Mouse (Mus musculus): ENCODE data around the gene Ttc7b.

The Ttc7b gene

GRCm38 (mm10) chr12:100520794-100521186, at the start of gene Ttc7b:
Gene Ttc7b (minus strand): TSS chr12:100520826.
- no peak for DNase-seq

DNA sequence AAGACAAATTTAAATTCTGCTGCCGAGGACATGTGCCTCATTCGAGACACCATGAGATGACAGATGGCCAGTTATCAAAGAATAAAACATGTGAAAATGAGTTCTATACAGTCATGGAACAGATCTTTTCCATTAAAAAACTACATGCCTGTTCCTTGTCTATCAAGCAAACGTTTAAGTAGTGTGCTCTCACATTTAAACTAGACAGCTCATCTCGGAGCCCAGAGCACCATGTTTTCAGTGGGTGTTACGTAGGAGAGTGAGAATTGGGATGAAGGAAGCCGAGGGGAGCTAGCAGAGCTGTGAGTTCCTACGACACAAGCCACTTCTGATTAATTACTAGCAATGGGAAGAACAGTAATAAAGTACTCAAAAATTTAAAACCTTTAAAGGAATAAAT, 48.2 kb upstream of the Ttc7b start:
- DNase-seq: no peak

DNA sequence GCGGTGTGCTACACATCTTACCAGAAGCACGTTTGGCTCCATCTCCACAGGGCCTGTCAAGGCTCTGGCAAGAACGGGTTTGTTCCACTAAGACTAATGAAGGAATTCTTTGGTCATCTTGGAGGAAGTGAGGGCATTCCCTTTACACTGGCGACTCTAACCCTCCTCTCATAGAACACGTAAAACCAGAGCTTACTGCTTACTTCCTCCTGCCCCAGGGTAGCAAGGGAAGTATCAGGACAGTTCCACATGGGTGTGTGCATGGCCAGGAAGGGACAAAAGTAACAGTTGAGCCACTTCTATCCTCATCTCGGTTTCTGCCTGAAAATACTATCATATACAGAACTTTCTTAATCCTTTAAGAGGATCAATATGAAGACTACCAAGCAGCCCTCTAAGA, 47.5 kb upstream of the Ttc7b start:
- DNase-seq: no peak

DNA sequence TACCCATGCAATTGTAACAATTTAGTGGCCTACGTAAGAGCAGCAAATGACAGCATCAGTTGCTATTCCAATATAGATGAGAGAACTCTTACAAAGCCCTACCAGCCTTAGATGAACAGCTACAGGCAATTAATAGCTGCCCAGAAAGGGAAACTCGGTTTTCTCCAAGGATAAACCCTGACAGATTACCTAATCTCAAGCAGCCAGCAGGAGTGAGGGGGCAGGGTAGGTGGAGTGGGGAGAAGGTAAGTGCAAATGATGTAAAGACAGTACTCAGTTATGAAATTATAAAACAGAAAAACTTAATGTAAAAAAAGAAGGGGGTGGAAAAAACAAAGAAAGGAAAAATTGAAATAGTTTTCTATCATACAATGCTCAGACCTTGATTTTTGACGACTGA, 47.0 kb upstream of the Ttc7b start:
- DNase-seq: no peak

DNA sequence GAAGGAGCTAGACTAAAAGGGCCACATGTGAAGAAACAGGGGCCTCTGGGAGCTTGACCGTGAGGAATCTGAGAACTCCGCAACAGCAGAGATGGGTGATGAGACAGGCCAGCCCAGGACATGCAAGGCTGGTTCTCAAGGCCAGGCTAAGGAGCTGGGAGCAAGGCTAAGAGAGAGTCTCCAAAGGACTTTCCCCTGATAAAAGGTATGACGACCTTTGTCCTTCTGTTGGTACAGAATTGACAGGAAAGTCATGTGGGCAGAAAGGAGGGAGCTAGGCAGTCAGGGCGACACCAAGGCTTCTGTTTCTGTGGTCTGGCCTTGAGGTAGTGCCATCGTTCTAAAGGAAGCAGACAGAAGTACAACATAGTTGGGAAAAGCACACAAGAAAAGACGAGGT, 33.0 kb upstream of the Ttc7b start:
- no peak for DNase-seq

DNA sequence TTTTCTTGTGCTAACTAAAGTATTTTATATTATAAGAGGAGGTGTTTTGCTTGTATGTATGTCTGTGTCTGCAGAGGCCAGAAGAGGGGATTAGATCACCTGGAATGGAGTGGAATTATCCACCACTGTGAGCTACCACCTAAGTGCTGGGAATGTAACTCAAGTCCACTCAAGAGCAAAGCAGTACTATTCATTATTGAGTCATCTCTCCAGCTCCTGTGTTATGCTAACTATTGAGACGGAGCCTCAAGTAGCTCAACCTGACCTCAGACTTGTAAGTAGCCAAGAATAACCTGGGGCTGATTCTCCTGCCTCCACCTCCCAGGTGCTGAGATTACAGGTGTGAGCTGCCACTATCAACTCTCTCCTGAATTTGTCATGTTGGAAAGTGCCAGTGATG, 31.3 kb upstream of the Ttc7b start:
- no peak for DNase-seq

- DNase-seq: no peak
Observed at GRCm38 (mm10) chr12:100544194-100544567, 23.6 kb upstream of the Ttc7b start.

- DNase-seq: no peak
Observed at GRCm38 (mm10) chr12:100543437-100544193, 23.0 kb upstream of the Ttc7b start.

DNA sequence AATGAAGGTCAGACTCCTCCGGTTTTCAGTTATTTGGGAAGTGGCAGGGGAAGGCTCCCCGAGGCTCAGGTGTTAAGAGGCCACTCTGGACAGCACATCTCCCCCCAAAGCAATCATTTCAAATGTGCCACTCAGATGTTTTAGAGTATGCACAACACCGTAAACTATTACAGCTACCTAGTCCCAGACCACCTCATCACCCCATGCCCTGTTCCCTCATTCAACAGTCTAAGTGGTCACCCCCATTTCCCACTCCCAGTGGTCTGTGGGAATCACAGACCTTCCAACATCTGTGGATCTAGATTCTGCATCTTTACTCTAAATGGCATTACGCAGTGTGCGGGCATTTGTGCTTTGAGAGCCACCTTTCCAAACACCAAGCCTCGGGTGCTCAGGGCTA, 21.9 kb upstream of the Ttc7b start:
- no peak for DNase-seq

GRCm38 (mm10) chr12:100542076-100542475, 21.4 kb upstream of the Ttc7b start:
- DNase-seq: no peak

- no peak for DNase-seq
Observed at GRCm38 (mm10) chr12:100539158-100539714, 18.6 kb upstream of the Ttc7b start.

DNA sequence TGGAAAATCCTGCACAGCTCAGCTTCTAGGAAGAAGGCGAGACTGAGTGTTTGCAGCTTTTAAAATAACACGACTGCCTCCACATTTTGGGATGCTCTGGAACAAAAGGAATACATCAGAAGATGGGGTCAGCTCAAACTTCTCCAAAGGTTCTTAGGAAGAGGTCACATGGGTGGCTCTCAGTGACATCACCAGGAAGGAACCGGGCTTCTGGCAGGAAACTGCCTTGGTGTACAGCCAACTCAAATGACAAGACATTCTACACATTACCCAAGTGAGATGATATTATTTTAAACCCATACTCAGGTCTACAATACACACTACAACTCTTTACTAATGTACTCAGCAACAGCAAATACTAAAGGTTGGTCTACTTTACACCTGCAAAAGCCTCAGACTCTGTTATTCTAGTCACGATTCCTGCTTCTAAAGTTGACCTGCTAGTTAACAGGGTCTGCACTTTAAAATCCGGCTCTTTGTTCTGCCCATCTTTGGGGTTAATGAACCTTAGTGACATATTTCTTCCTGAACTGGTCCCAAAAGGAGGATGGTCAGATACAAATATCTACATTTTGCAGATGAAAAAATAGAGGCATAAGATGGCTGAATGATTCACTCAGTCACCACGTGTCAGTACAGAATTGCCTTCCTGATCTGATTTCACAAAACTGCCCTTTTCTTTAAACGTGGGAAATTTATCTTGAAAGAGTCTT, 18.0 kb upstream of the Ttc7b start:
- DNase-seq: no peak

GRCm38 (mm10) chr12:100537091-100537490, 16.5 kb upstream of the Ttc7b start:
- no peak for DNase-seq

GRCm38 (mm10) chr12:100535028-100535427, 14.4 kb upstream of the Ttc7b start:
- no peak for DNase-seq

- DNase-seq: no peak
Observed at GRCm38 (mm10) chr12:100534028-100534427, 13.4 kb upstream of the Ttc7b start.

- DNase-seq: no peak
Observed at GRCm38 (mm10) chr12:100533209-100533608, 12.6 kb upstream of the Ttc7b start.

- DNase-seq: no peak
Observed at GRCm38 (mm10) chr12:100531740-100532139, 11.1 kb upstream of the Ttc7b start.

DNA sequence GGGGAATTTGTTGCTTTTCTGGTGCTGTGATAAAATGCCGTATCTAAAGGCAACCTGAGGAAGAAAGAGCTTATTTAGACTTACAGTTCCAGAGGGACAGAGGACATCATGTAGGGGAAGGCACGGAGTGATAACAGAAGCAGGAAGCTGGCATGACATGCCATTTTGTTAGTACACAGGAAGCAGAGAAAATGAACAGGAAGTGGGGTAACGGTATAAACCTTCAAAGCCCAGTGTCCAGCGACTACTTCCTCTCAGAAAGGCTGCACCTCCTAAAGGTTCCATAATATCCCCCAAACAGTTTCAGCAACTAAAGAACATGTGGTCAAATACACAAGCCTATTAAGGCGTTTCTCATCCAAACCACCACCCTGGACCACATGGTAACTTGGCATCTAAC, 10.2 kb upstream of the Ttc7b start:
- peak; percentile 43 for DNase-seq

DNA sequence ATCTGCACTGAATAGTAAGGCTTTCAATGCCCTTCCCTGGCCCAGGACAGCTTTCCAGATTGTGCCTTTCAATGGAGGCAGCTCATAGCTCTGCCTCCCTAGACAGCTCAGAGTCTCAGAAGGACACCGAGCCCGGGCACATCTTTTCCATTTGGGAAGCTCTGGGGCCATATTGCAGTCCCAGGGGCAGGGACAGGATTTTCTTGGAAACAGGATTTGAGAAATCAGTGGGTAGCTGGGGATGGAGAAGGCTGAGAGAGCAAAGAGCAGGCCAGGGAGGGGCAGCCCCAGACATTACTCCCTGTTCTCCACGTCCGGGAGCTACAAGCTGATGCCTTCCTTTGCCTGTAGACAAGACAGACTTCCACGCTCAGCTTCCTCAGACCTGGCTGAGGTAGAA, 9.0 kb upstream of the Ttc7b start:
- no peak for DNase-seq

- no peak for DNase-seq
Observed at GRCm38 (mm10) chr12:100529172-100529571, 8.5 kb upstream of the Ttc7b start.

GRCm38 (mm10) chr12:100528246-100528645, 7.6 kb upstream of the Ttc7b start:
- no peak for DNase-seq

- DNase-seq: peak; percentile 70
Observed at GRCm38 (mm10) chr12:100527753-100528152, 7.1 kb upstream of the Ttc7b start.

DNA sequence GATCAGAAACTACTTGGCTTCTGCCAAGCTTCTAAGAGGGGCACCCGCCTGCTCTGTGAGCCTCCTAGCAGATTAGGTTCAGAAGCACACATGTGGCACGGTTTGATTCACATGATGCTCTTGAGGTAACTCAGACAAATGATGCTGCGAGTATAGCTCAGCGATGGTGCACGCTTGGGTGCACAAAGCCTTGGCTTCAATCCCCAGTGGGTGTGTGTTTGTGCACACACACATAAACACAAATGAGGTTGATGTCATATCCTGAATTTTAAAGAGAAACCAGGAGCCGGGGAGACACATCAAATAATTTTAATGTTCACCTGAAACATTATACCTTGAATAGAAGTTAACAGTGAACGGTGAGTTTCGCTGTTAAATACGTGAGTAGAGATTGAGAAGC, 6.6 kb upstream of the Ttc7b start:
- DNase-seq: no peak

DNA sequence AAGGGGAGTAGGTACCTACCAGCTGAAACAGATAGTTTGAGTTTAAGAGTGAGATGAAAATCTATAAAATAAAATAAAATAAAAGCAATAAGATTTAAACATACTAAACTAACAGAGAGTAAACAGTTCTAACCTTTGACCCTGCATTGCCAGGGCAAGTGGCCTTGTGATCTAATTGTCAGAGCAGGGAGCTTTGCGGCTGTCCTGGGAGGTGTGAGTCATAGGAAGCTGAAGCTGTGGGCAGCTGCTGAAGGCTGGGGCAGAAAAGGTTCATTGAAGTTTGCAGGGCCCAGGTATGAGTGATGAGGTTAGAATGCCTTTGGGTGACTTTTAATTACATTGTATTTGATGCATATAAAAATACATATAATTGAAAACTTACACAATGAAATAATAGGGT, 5.3 kb upstream of the Ttc7b start:
- no peak for DNase-seq

All from thymus, postnatal 14 days (tissue).